Mouse (Mus musculus): Measurements from ENCODE around the gene Tnfsf8. TPM values are rescaled to one million over a fixed set of nuclear protein-coding genes. Genes with fewer than 3 reads are reported as not detected.

Gene Tnfsf8
- polyA plus RNA-seq, 1 experiment: 1.2 TPM

DNA sequence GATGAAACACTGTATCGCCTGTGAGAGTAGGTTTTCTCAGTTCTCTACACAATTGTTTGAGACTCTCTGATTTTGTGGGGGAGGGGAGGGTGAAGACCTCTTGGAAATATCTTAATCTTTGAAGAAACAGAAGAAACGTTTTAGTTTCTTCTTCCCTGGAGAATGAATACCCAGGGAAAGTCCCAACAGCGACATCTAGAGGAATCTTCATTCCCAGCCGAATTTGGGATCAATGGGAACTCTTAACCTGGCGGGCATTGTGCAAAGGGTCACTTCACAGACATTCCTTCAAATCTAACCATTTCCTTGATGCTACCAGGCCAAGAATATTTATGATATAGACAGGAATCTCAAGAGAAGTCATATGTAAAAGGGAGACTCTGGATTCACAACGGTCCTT is 17.2 kb downstream of the Tnfsf8 start:
- no peaks in the 10 kb centered on the region for H3K36me3 ChIP-seq (ENCODE audit: control insufficient read depth, insufficient read depth, low read length)
- no peak overlapping the region for H3K4me3 ChIP-seq (ENCODE audit: extremely low read depth, insufficient read depth, insufficient read length)
- no peak for TF ChIP-seq POLR2A (IDR thresholded peaks at IDR 0.05; ENCODE audit: low read depth, low read length)
- no peak for TF ChIP-seq CTCF (IDR thresholded peaks at IDR 0.05; ENCODE audit: extremely low read depth, insufficient read depth, insufficient read length, insufficient replicate concordance)
- WGBS: 52% methylated on average over 6 of the region's 6 CpGs
- no peaks in the 10 kb centered on the region for H3K27me3 ChIP-seq (ENCODE audit: control insufficient read depth, insufficient read depth, low read length)
- DNase-seq (ENCODE audit: low read depth in 1 of 2, low spot score in 2 of 2): no peak
- no peak overlapping the region for H3K27ac ChIP-seq (ENCODE audit: insufficient read depth, low read length)
- peaks cover 5% of the 10 kb centered on the region; the same call in 1 of the 2 replicates for H3K4me1 ChIP-seq (ENCODE audit: control insufficient read depth, insufficient read depth, insufficient read length)

DNA sequence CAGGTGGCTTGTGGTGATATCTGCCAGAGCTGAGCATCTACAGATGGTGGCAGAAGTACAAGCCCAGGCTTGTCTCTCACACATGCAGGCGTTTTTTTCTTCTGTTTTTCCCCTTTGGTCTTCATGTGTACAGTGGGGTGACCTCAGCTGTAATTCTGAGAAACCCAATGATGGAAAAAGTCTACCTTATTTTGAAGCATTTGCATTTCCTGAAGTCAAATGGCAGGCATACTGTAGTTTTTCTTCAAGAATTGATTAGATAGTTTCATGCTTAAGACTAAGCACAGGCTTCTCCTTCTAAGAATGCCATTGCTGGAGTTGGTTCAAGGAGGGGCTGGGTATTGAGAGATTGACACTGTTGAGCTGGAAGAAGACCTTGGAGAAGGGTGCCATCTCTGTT is 18.9 kb downstream of the Tnfsf8 start:
- Histone ChIP-seq H3K36me3 (ENCODE audit: control insufficient read depth, insufficient read depth, low read length) (no peaks in the 10 kb centered on the region), H3K27me3 (ENCODE audit: control insufficient read depth, insufficient read depth, low read length) (no peaks in the 10 kb centered on the region), H3K4me3 (ENCODE audit: extremely low read depth, insufficient read depth, insufficient read length) (no peak overlapping the region), H3K27ac (ENCODE audit: insufficient read depth, low read length) (peak overlapping the region; percentile 18; the same call in 1 of the 2 replicates), H3K4me1 (ENCODE audit: control insufficient read depth, insufficient read depth, insufficient read length) (peaks cover 3% of the 10 kb centered on the region; the same call in 1 of the 2 replicates)
- TF ChIP-seq POLR2A (IDR thresholded peaks at IDR 0.05; ENCODE audit: low read depth, low read length) (no peak), CTCF (IDR thresholded peaks at IDR 0.05; ENCODE audit: extremely low read depth, insufficient read depth, insufficient read length, insufficient replicate concordance) (no peak)
- 24% methylated on average over 1 of the region's 1 CpGs for WGBS
- no peak for DNase-seq (ENCODE audit: low read depth in 1 of 2, low spot score in 2 of 2)

DNA sequence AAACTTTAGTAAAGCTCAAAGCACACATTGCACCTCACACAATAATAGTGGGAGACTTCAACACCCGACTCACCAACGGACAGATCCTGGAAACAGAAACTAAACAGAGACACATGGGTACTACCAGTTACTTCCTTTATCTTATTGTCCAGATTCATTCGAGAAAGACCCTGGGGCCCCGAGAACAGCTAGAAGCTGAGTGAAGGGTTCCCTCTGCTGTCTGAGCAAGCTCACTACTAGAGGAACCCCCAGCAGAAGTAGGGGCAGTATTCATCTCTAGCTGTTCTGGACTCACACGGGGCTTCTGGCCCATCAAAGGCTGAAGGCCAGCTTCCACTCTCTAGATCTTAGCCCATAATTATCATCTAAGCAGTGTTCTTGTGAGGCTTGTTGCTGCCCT is 20.7 kb downstream of the Tnfsf8 start:
- H3K27me3 ChIP-seq (ENCODE audit: control insufficient read depth, insufficient read depth, low read length): no peaks in the 10 kb centered on the region
- DNase-seq (ENCODE audit: low read depth in 1 of 2, low spot score in 2 of 2): peak in 1 of 2 experiments; percentile 36
- no peak overlapping the region for H3K4me3 ChIP-seq (ENCODE audit: extremely low read depth, insufficient read depth, insufficient read length)
- no peaks in the 10 kb centered on the region for H3K4me1 ChIP-seq (ENCODE audit: control insufficient read depth, insufficient read depth, insufficient read length)
- H3K27ac ChIP-seq (ENCODE audit: insufficient read depth, low read length): no peak overlapping the region
- 7% methylated on average over 5 of the region's 5 CpGs for WGBS
- H3K36me3 ChIP-seq (ENCODE audit: control insufficient read depth, insufficient read depth, low read length): no peaks in the 10 kb centered on the region
- TF ChIP-seq CTCF (IDR thresholded peaks at IDR 0.05; ENCODE audit: extremely low read depth, insufficient read depth, insufficient read length, insufficient replicate concordance) (peak; percentile 21; the same call in 1 of the 2 replicates), POLR2A (IDR thresholded peaks at IDR 0.05; ENCODE audit: low read depth, low read length) (no peak)

DNA sequence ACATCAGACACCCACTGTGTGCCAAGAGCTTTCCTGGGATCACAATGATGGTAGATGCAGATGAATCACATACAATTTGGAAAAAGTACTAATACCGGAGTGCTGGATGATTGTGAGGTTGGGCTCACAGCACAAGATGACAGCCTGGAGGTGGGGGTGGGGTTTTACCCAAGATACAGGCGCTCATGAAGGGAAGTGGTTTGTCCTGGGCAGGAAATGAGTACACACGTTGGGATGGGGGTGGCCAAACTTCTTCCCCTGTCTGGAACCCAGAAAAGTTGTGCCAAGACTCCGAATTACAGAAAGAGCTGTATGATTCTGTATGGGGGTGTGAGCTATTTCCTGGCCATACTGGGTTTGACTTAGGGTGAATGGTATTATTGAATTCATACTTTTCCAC is 38.0 kb downstream of the Tnfsf8 start:
- no peaks in the 10 kb centered on the region for H3K36me3 ChIP-seq (ENCODE audit: control insufficient read depth, insufficient read depth, low read length)
- H3K4me1 ChIP-seq (ENCODE audit: control insufficient read depth, insufficient read depth, insufficient read length): peaks cover 3% of the 10 kb centered on the region; the same call in 1 of the 2 replicates
- DNase-seq (ENCODE audit: low read depth in 1 of 2, low spot score in 2 of 2): no peak
- no peak overlapping the region for H3K4me3 ChIP-seq (ENCODE audit: extremely low read depth, insufficient read depth, insufficient read length)
- H3K27me3 ChIP-seq (ENCODE audit: control insufficient read depth, insufficient read depth, low read length): no peaks in the 10 kb centered on the region
- H3K27ac ChIP-seq (ENCODE audit: insufficient read depth, low read length): no peak overlapping the region
- no peak for TF ChIP-seq CTCF (IDR thresholded peaks at IDR 0.05; ENCODE audit: extremely low read depth, insufficient read depth, insufficient read length, insufficient replicate concordance)
- no peak for TF ChIP-seq POLR2A (IDR thresholded peaks at IDR 0.05; ENCODE audit: low read depth, low read length)
- WGBS: 7% methylated on average over 4 of the region's 4 CpGs

DNA sequence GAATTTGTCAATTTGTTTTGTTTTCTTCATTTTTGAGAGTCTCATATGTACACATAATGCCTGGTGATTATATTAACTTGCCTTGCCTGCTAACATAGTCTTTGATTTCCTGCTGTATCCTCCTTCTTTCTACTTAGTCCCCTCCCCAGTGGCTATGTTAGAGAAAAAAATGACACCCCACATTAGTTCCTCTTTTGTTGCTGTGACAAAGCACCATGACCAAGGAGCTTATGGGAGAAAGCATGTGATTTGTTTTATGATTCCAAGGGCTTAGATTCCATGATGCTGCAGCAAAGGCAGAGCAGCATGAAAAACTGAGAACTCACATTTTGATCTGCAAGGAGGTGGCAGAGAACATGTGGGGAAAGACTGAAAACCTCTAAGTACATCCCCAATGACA is 43.6 kb downstream of the Tnfsf8 start:
- no peak for TF ChIP-seq CTCF (IDR thresholded peaks at IDR 0.05; ENCODE audit: extremely low read depth, insufficient read depth, insufficient read length, insufficient replicate concordance)
- TF ChIP-seq POLR2A (IDR thresholded peaks at IDR 0.05; ENCODE audit: low read depth, low read length): no peak
- H3K36me3 ChIP-seq (ENCODE audit: control insufficient read depth, insufficient read depth, low read length): no peaks in the 10 kb centered on the region
- no peak overlapping the region for H3K4me3 ChIP-seq (ENCODE audit: extremely low read depth, insufficient read depth, insufficient read length)
- H3K27ac ChIP-seq (ENCODE audit: insufficient read depth, low read length): no peak overlapping the region
- DNase-seq (ENCODE audit: low read depth in 1 of 2, low spot score in 2 of 2): no peak
- H3K4me1 ChIP-seq (ENCODE audit: control insufficient read depth, insufficient read depth, insufficient read length): no peaks in the 10 kb centered on the region
- H3K27me3 ChIP-seq (ENCODE audit: control insufficient read depth, insufficient read depth, low read length): no peaks in the 10 kb centered on the region

DNA sequence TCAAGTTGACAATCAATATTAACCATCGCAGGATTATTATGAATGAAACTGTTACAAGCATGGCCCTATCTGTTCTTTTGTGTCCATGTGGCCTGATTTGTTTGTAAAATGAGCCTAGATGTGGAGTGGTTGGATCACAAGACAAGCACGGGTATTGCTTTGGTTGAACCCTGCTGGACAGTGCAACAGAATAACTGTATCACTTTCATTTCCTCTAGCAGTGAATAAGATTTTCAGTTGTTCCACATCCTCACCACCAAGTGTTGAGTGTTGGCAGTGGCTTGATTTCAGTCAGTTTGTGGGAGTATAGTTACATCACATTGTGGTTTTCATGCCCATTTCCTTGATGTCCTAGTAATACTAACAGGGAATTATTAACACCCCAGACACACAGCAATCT is 45.5 kb downstream of the Tnfsf8 start:
- no peak for TF ChIP-seq POLR2A (IDR thresholded peaks at IDR 0.05; ENCODE audit: low read depth, low read length)
- TF ChIP-seq CTCF (IDR thresholded peaks at IDR 0.05; ENCODE audit: extremely low read depth, insufficient read depth, insufficient read length, insufficient replicate concordance): no peak
- no peak overlapping the region for H3K27ac ChIP-seq (ENCODE audit: insufficient read depth, low read length)
- no peaks in the 10 kb centered on the region for H3K4me1 ChIP-seq (ENCODE audit: control insufficient read depth, insufficient read depth, insufficient read length)
- WGBS: 53% methylated on average over 2 of the region's 2 CpGs
- no peaks in the 10 kb centered on the region for H3K36me3 ChIP-seq (ENCODE audit: control insufficient read depth, insufficient read depth, low read length)
- no peak for DNase-seq (ENCODE audit: low read depth in 1 of 2, low spot score in 2 of 2)
- H3K27me3 ChIP-seq (ENCODE audit: control insufficient read depth, insufficient read depth, low read length): no peaks in the 10 kb centered on the region
- no peak overlapping the region for H3K4me3 ChIP-seq (ENCODE audit: extremely low read depth, insufficient read depth, insufficient read length)

DNA sequence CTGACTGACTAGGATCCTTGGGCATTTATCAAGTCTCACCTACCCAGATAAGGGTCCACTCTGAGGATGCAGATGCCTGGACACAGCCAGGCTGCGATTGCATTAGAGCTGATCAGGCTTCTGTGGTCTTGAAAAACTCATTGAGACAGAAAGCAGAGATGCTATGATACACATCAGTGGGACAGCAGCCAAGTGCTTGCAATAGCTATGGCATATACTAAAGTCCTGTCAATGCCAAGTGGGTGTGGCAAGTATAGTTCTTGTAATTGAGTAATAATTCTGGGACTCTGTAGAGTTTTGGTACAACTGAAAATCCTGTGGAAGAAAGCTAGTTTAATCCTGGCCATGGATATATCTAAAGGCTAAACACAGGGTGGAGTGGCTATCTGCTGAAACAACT is 63.1 kb downstream of the Tnfsf8 start:
- no peaks in the 10 kb centered on the region for H3K36me3 ChIP-seq (ENCODE audit: control insufficient read depth, insufficient read depth, low read length)
- no peak overlapping the region for H3K27ac ChIP-seq (ENCODE audit: insufficient read depth, low read length)
- H3K27me3 ChIP-seq (ENCODE audit: control insufficient read depth, insufficient read depth, low read length): no peaks in the 10 kb centered on the region
- no peak overlapping the region for H3K4me3 ChIP-seq (ENCODE audit: extremely low read depth, insufficient read depth, insufficient read length)
- no peak for DNase-seq (ENCODE audit: low read depth in 1 of 2, low spot score in 2 of 2)
- H3K4me1 ChIP-seq (ENCODE audit: control insufficient read depth, insufficient read depth, insufficient read length): no peaks in the 10 kb centered on the region
- 87% methylated on average over 1 of the region's 1 CpGs for WGBS
- TF ChIP-seq POLR2A (IDR thresholded peaks at IDR 0.05; ENCODE audit: low read depth, low read length): no peak
- TF ChIP-seq CTCF (IDR thresholded peaks at IDR 0.05; ENCODE audit: extremely low read depth, insufficient read depth, insufficient read length, insufficient replicate concordance): no peak
